Mouse (Mus musculus): ENCODE data around the gene Gm49721.
A peak's percentile ranks its signal among the peaks of the same experiment; 100 is the strongest.
"Not testable (repeated sequence)": the region's sequence is repeated elsewhere in the genome, so short reads cannot be mapped to it uniquely, and the experiment has no call there.

Gm49721 gene

GRCm38 (mm10) chr17:6978287-6979248, at the start of gene Gm49721:
Gene Gm49721, plus strand, starts transcription at chr17:6978904.
- peak; percentile 70 for DNase-seq (ENCODE audit: low spot score)

GRCm38 (mm10) chr17:6931625-6932024, 47.1 kb upstream of the Gm49721 start:
- DNase-seq (ENCODE audit: low spot score), result not testable (repeated sequence)

GRCm38 (mm10) chr17:6942560-6942959, 36.1 kb upstream of the Gm49721 start:
- DNase-seq (ENCODE audit: low spot score), result not testable (repeated sequence)

GRCm38 (mm10) chr17:6947637-6947983, 31.1 kb upstream of the Gm49721 start:
- DNase-seq (ENCODE audit: low spot score), result not testable (repeated sequence)

GRCm38 (mm10) chr17:6947984-6948768, 30.5 kb upstream of the Gm49721 start, which contains the start of gene Rsph3b:
Gene Rsph3b, minus strand, starts transcription at chr17:6948682.
- peak; percentile 83 for DNase-seq (ENCODE audit: low spot score)

- DNase-seq (ENCODE audit: low spot score), result not testable (repeated sequence)
Observed at GRCm38 (mm10) chr17:6948769-6949228, 29.9 kb upstream of the Gm49721 start.

- not testable (repeated sequence) for DNase-seq (ENCODE audit: low spot score)
Observed at GRCm38 (mm10) chr17:6958881-6959280, 19.8 kb upstream of the Gm49721 start.

GRCm38 (mm10) chr17:6959543-6960259, 19.0 kb upstream of the Gm49721 start:
- DNase-seq (ENCODE audit: low spot score), result not testable (repeated sequence)

GRCm38 (mm10) chr17:6960349-6960748, 18.4 kb upstream of the Gm49721 start:
- DNase-seq (ENCODE audit: low spot score), result not testable (repeated sequence)

GRCm38 (mm10) chr17:6960776-6961175, 17.9 kb upstream of the Gm49721 start, which contains the start of gene Tagap1:
Gene Tagap1, minus strand, starts transcription at chr17:6961156.
- DNase-seq (ENCODE audit: low spot score), result peak; percentile 57

- DNase-seq (ENCODE audit: low spot score), result not testable (repeated sequence)
Observed at GRCm38 (mm10) chr17:6961181-6962000, 17.3 kb upstream of the Gm49721 start.

GRCm38 (mm10) chr17:6962339-6962738, 16.4 kb upstream of the Gm49721 start:
- not testable (repeated sequence) for DNase-seq (ENCODE audit: low spot score)

- DNase-seq (ENCODE audit: low spot score), result not testable (repeated sequence)
Observed at GRCm38 (mm10) chr17:6962936-6963335, 15.8 kb upstream of the Gm49721 start.

- DNase-seq (ENCODE audit: low spot score), result not testable (repeated sequence)
Observed at GRCm38 (mm10) chr17:6965364-6965763, 13.3 kb upstream of the Gm49721 start.

GRCm38 (mm10) chr17:6967673-6968072, 11.0 kb upstream of the Gm49721 start:
- not testable (repeated sequence) for DNase-seq (ENCODE audit: low spot score)

- DNase-seq (ENCODE audit: low spot score), result not testable (repeated sequence)
Observed at GRCm38 (mm10) chr17:6970334-6970733, 8.4 kb upstream of the Gm49721 start, which contains the start of gene Rnaset2b. Gene Rnaset2b, plus strand, starts transcription at chr17:6970634.

- not testable (repeated sequence) for DNase-seq (ENCODE audit: low spot score)
Observed at GRCm38 (mm10) chr17:6971238-6971637, 7.5 kb upstream of the Gm49721 start.

- not testable (repeated sequence) for DNase-seq (ENCODE audit: low spot score)
Observed at GRCm38 (mm10) chr17:6972836-6973396, 5.8 kb upstream of the Gm49721 start.

- not testable (repeated sequence) for DNase-seq (ENCODE audit: low spot score)
Observed at GRCm38 (mm10) chr17:6974985-6975384, 3.7 kb upstream of the Gm49721 start.

GRCm38 (mm10) chr17:6979380-6979779, 676 bp downstream of the Gm49721 start:
- DNase-seq (ENCODE audit: low spot score), result not testable (repeated sequence)

Data from testis, postnatal 10 days (tissue).